Mouse (Mus musculus): ENCODE measurements around the gene Cstb.

The Cstb gene

GRCm38 (mm10) chr10:78461767-78462166 is 36.3 kb downstream of the Cstb start:
- DNase-seq (ENCODE audit: low spot score): no peak

- no peak for DNase-seq (ENCODE audit: low spot score)
Measured at GRCm38 (mm10) chr10:78462945-78463768, 37.7 kb downstream of the Cstb start.

- DNase-seq (ENCODE audit: low spot score): peak; percentile 46
Measured at GRCm38 (mm10) chr10:78463769-78464167, 38.3 kb downstream of the Cstb start.

GRCm38 (mm10) chr10:78464201-78464791 is 38.8 kb downstream of the Cstb start:
- no peak for DNase-seq (ENCODE audit: low spot score)

- DNase-seq (ENCODE audit: low spot score): peak; percentile 94
Measured at GRCm38 (mm10) chr10:78464792-78465207, 39.3 kb downstream of the Cstb start, which contains the start of gene Pdxk. Gene Pdxk, minus strand, starts transcription at chr10:78464975.

GRCm38 (mm10) chr10:78465472-78465871 is 40.0 kb downstream of the Cstb start:
- DNase-seq (ENCODE audit: low spot score): no peak

GRCm38 (mm10) chr10:78466647-78467046 is 41.2 kb downstream of the Cstb start:
- no peak for DNase-seq (ENCODE audit: low spot score)

- DNase-seq (ENCODE audit: low spot score): peak; percentile 53
Measured at GRCm38 (mm10) chr10:78467761-78468310, 42.4 kb downstream of the Cstb start.

GRCm38 (mm10) chr10:78470582-78471313 is 45.3 kb downstream of the Cstb start:
- no peak for DNase-seq (ENCODE audit: low spot score)

- no peak for DNase-seq (ENCODE audit: low spot score)
Measured at GRCm38 (mm10) chr10:78472046-78472445, 46.6 kb downstream of the Cstb start.

- no peak for DNase-seq (ENCODE audit: low spot score)
Measured at GRCm38 (mm10) chr10:78473434-78473833, 48.0 kb downstream of the Cstb start.

GRCm38 (mm10) chr10:78474759-78475158 is 49.3 kb downstream of the Cstb start:
- DNase-seq (ENCODE audit: low spot score): no peak

- DNase-seq (ENCODE audit: low spot score): no peak
Measured at GRCm38 (mm10) chr10:78476821-78477220, 51.4 kb downstream of the Cstb start.

All from urinary bladder, postnatal 14 days (tissue).